In the genomic region with DNA sequence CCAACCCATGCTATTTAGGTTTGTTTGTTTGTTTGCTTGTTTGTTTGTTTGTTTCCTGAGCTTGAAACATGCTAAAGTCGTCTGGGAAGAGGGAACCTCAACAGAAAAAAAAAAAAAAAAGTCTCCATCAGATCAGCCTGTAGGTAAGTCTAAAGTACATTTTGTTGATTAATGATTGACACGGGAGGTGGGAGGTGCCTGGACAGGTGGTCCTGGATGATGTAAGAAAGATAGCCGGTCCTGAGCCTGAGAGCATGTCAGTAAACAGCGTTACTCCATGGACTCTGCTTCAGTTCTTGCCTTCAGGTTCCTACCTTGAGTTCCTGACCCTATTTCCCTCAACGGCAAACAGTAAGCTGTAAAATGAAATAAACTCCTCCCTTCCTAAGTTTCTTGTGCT, we compare ENCODE assay signal across 24 mouse cellular contexts.
A peak's percentile ranks its signal among the peaks of the same experiment; 100 is the strongest.
DNase-seq lines count a peak whose midpoint lies in the region; ATAC-seq lines count a peak whose summit lies in the region.
"Had no signal": no experiment of that assay in that cellular context is flagged by ENCODE, and none has a peak within 500 bp of the region (broad histone marks: within the 10 kb centered on the region; RNA-seq: fewer than 3 reads in every experiment).

No protein-coding gene starts in this region.

- no peak overlapping the region for H3K4me2 ChIP-seq in kidney, embryonic 16.5 days (replicated peaks; ENCODE audit: low read depth, low read length)
- no peak overlapping the region for H3K4me2 ChIP-seq in liver, embryonic 16.5 days (ENCODE audit: low read depth, low read length)
- H3K4me2 ChIP-seq in liver, embryonic 11.5 days, result no peak overlapping the region
- H3K4me2 ChIP-seq: embryonic facial prominence, embryonic 15.5 days; forebrain, embryonic 13.5 days; lung, embryonic 14.5 days; stomach, embryonic 15.5 days had no signal

- H3K9me3 ChIP-seq in kidney, embryonic 16.5 days (ENCODE audit: low read length), result no peaks in the 10 kb centered on the region
- no peaks in the 10 kb centered on the region for H3K9me3 ChIP-seq in liver, embryonic 16.5 days (replicated peaks; ENCODE audit: control insufficient read depth, low read length)
- no peaks in the 10 kb centered on the region for H3K9me3 ChIP-seq in liver, embryonic 11.5 days (ENCODE audit: control insufficient read depth, low read length)
- H3K9me3 ChIP-seq: embryonic facial prominence, embryonic 10.5 days; embryonic facial prominence, embryonic 15.5 days; forebrain, embryonic 13.5 days; stomach, embryonic 15.5 days had no signal

- no peak overlapping the region for H3K27ac ChIP-seq in kidney, embryonic 16.5 days (ENCODE audit: low read length)
- no peak overlapping the region for H3K27ac ChIP-seq in liver, embryonic 16.5 days (ENCODE audit: low read length)
- H3K27ac ChIP-seq in liver, embryonic 11.5 days (ENCODE audit: low read depth, low read length), result no peak overlapping the region
- H3K27ac ChIP-seq: embryonic facial prominence, embryonic 10.5 days; embryonic facial prominence, embryonic 15.5 days; forebrain, embryonic 13.5 days; stomach, embryonic 15.5 days had no signal

- H3K4me1 ChIP-seq in kidney, embryonic 16.5 days (ENCODE audit: insufficient read depth, low read length), result no peaks in the 10 kb centered on the region
- H3K4me1 ChIP-seq in liver, embryonic 16.5 days (ENCODE audit: control insufficient read depth, low read depth, low read length), result no peaks in the 10 kb centered on the region
- H3K4me1 ChIP-seq in liver, embryonic 11.5 days (replicated peaks; ENCODE audit: control insufficient read depth, insufficient read depth, low read length), result no peaks in the 10 kb centered on the region
- H3K4me1 ChIP-seq: embryonic facial prominence, embryonic 10.5 days; embryonic facial prominence, embryonic 15.5 days; forebrain, embryonic 13.5 days; stomach, embryonic 15.5 days had no signal

- 70% methylated on average over 5 of the region's 5 CpGs for WGBS in kidney, embryonic 16.5 days
- 52% methylated on average over 5 of the region's 5 CpGs for WGBS in liver, embryonic 16.5 days (ENCODE audit: insufficient replicate concordance)
- WGBS in liver, embryonic 11.5 days, result 69% methylated on average over 5 of the region's 5 CpGs

- no peak overlapping the region for H3K4me3 ChIP-seq in kidney, embryonic 16.5 days (ENCODE audit: low read length)
- no peak overlapping the region for H3K4me3 ChIP-seq in liver, embryonic 16.5 days (ENCODE audit: low read depth, low read length)
- H3K4me3 ChIP-seq in liver, embryonic 11.5 days (ENCODE audit: low read depth, low read length), result no peak overlapping the region
- H3K4me3 ChIP-seq: embryonic facial prominence, embryonic 10.5 days; embryonic facial prominence, embryonic 15.5 days; forebrain, embryonic 13.5 days; stomach, embryonic 15.5 days had no signal

- no peaks in the 10 kb centered on the region for H3K36me3 ChIP-seq in kidney, embryonic 16.5 days (ENCODE audit: insufficient read depth, low read length)
- H3K36me3 ChIP-seq in liver, embryonic 16.5 days (ENCODE audit: control insufficient read depth, insufficient read depth), result no peaks in the 10 kb centered on the region
- H3K36me3 ChIP-seq in liver, embryonic 11.5 days (ENCODE audit: control insufficient read depth, insufficient read depth, low read length), result no peaks in the 10 kb centered on the region
- H3K36me3 ChIP-seq: embryonic facial prominence, embryonic 10.5 days; embryonic facial prominence, embryonic 15.5 days; stomach, embryonic 15.5 days had no signal

- ATAC-seq in kidney, embryonic 16.5 days (ENCODE audit: low FRiP score, low TSS enrichment), result no peak
- ATAC-seq in liver, embryonic 16.5 days (ENCODE audit: low read depth), result peak; percentile 75; the same call in 1 of the 2 replicates
- no peak for ATAC-seq in liver, embryonic 11.5 days (replicated peaks; ENCODE audit: low FRiP score)
- ATAC-seq: hindbrain, embryonic 16.5 days; Patski had no signal

- DNase-seq in kidney, adult 18-20 months, result peak; percentile 19
- DNase-seq in liver, embryonic 11.5 days (ENCODE audit: low spot score), result no peak
- peak; percentile 12 for DNase-seq in kidney, postnatal 10 days
- DNase-seq in yolk sac, embryonic 10.5 days (ENCODE audit: low spot score), result peak; percentile 72
- DNase-seq in thymus, adult 18-20 months, result no peak
- DNase-seq in adrenal gland, adult (ENCODE audit: inconsistent age in 2 of 2, low spot score in 1 of 2), result no peak
- DNase-seq: adrenal gland, postnatal 25 days; cerebellum, adult 11-12 months; gastrocnemius, postnatal 10 days; heart, postnatal 14 days; lung, embryonic 14.5 days; lung, postnatal 14 days; midbrain, embryonic 14.5 days; retina, postnatal 1 day; right cerebral cortex, postnatal 14 days; thymus, postnatal 14 days had no signal

- H3K9ac ChIP-seq in kidney, embryonic 16.5 days (replicated peaks; ENCODE audit: low read length), result no peak overlapping the region
- no peak overlapping the region for H3K9ac ChIP-seq in liver, embryonic 16.5 days (ENCODE audit: low read depth, low read length)
- no peak overlapping the region for H3K9ac ChIP-seq in liver, embryonic 11.5 days (ENCODE audit: low read depth, low read length)
- H3K9ac ChIP-seq: embryonic facial prominence, embryonic 15.5 days; forebrain, embryonic 13.5 days; lung, embryonic 14.5 days; stomach, embryonic 15.5 days had no signal

- H3K27me3 ChIP-seq in kidney, embryonic 16.5 days (ENCODE audit: insufficient read depth, low read length), result no peaks in the 10 kb centered on the region
- no peaks in the 10 kb centered on the region for H3K27me3 ChIP-seq in liver, embryonic 16.5 days (ENCODE audit: control insufficient read depth, insufficient read depth, low read depth, low read length)
- H3K27me3 ChIP-seq in liver, embryonic 11.5 days (replicated peaks; ENCODE audit: control insufficient read depth, insufficient read depth, low read length), result no peaks in the 10 kb centered on the region
- H3K27me3 ChIP-seq: embryonic facial prominence, embryonic 15.5 days; forebrain, embryonic 13.5 days; Patski; stomach, embryonic 15.5 days had no signal

Comparison
In these comparisons a context has a peak if more than half of its experiments do, and no peak if none do; other contexts are left out.
1. DNase-seq: peak in kidney, adult 18-20 months (single experiment), kidney, postnatal 10 days (single experiment) and yolk sac, embryonic 10.5 days (single experiment); none in liver, embryonic 11.5 days (single experiment), thymus, adult 18-20 months (0 of 2) and adrenal gland, adult (0 of 2).